Mouse (Mus musculus): ENCODE results near the gene Magea1.
"Not testable (repeated sequence)": the region's sequence is repeated elsewhere in the genome, so short reads cannot be mapped to it uniquely, and the experiment has no call there.

Gene Magea1

GRCm38 (mm10) chrX:155089693-155090092 is at the start of gene Magea1:
Gene Magea1 (minus strand): TSS chrX:155089793.
- not testable (repeated sequence) for DNase-seq (ENCODE audit: low read depth, low spot score)

GRCm38 (mm10) chrX:155128312-155128711 is 38.7 kb upstream of the Magea1 start, which contains the start of gene Cldn34b2:
Gene Cldn34b2 (minus strand): TSS chrX:155128412.
- DNase-seq (ENCODE audit: low read depth, low spot score), result not testable (repeated sequence)

DNA sequence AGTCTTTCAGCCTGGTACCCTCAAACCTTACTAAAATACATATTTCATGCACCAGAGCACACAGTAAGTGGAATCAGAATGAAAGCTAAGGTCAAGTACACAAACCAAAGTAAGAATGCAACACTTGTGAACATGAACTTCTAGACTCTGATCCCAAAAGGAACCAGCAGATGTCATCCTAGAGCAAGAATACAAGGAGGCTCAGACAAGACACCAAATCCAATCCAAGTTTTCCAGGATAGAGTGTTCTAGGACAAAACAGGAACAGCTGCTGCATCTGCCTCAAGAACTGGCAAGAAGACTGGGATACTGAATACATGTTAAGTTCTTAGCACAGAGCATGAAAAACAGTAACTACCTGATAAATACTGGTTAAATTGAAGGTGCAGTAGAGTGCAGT is 8.4 kb upstream of the Magea1 start:
- peak; percentile 6 for DNase-seq (ENCODE audit: low read depth, low spot score)

DNA sequence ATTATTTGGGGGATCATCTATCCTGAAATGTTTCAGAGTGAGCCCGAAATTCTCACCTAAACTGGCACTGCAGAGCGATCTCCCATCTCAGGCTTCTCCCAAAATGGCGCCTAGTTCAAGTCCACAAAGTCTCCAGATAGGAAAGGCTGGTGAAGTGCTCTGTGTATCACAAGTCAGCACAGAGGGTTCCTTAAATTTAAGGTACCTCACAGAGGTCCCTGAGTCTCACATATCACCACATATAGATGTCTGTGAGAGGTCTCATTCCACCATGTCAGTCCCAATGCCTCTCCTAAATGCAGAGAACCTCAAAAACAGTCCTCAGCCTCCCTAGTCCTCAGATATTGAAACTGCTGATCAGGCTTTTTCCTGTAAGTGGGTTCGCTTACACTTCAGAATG is 4.0 kb upstream of the Magea1 start, which contains the start of gene Magea2:
Magea2 (minus strand) TSS at position 101 of the 400 bp plus-strand sequence.
- not testable (repeated sequence) for DNase-seq (ENCODE audit: low read depth, low spot score)

DNA sequence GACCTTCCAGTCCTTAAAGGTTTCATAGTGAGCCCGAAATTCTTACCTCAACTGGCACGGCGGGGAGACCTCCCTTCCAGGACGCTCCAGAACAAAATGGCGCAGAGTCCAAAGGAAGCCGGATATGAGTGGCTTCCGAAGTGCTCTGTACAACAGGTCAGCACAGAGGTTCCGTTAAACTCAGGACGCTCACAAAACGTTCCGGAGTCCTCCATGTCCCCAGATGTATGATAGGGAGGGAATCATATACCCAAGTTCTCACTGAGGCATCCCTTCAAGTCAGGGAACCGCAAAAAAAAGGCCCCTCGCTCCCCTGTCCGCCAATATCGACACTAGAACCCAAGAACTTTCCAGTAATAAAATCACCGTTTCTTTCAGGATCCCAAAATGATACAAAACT is 26.5 kb downstream of the Magea1 start, which contains the start of gene Magea5:
Magea5 (minus strand) TSS at position 101 of the 400 bp plus-strand sequence.
- not testable (repeated sequence) for DNase-seq (ENCODE audit: low read depth, low spot score)
